Mouse (Mus musculus) cortical plate, adult 2 months (tissue): ENCODE results near the gene Myt1l.

Source experiments
- CTCF ChIP-seq: fragments of 200-500 bp; IDR thresholded peaks from 2 replicates; pipeline ENCODE4 v1.5.1; 2011; ENCODE audit warnings: mild to moderate bottlenecking, control low read depth, low read length; ENCODE audit not compliant: insufficient read depth; ENCODE audit errors: extremely low read depth
- POLR2A ChIP-seq: fragments of 200-500 bp; IDR thresholded peaks from 2 replicates; pipeline ENCODE4 v1.6.1; 2011; ENCODE audit warnings: mild to moderate bottlenecking, low read length, control low read depth; ENCODE audit not compliant: insufficient read depth; ENCODE audit errors: extremely low read depth

GRCm38 (mm10) chr12:29956969-29957368 is 428.8 kb downstream of the Myt1l start:
- TF ChIP-seq CTCF, result no peak
- TF ChIP-seq POLR2A, result no peak
